Mouse (Mus musculus) cerebellum, adult 2 months (tissue): ENCODE data around the gene Babam2. TPM values are rescaled to one million over a fixed set of nuclear protein-coding genes. Genes with fewer than 3 reads are reported as not detected.

Experiments used
- DNase-seq, 2 experiments: peaks; one replicate each; pipeline ENCODE4 v3.0.0; 2021
- H3K27ac ChIP-seq: fragments of 200-500 bp; 2 replicates; pipeline ENCODE4 v1.5.1; 2012; ENCODE audit warnings: low read length, control low read depth, inconsistent platforms; ENCODE audit not compliant: insufficient read depth
- H3K27me3 ChIP-seq: fragments of 200-500 bp; 2 replicates; pipeline ENCODE4 v1.6.1; 2012; ENCODE audit warnings: inconsistent platforms, mild to moderate bottlenecking, low read length, moderate library complexity; ENCODE audit not compliant: control insufficient read depth, insufficient read depth
- H3K4me1 ChIP-seq: fragments of 200-500 bp; 2 replicates; pipeline ENCODE4 v1.6.1; 2011; ENCODE audit warnings: low read length; ENCODE audit not compliant: control insufficient read depth, insufficient read depth
- H3K4me3 ChIP-seq: fragments of 200-500 bp; replicated peaks from 2 replicates; pipeline ENCODE3; 2011; ENCODE audit warnings: mild to moderate bottlenecking, low read depth, low read length, control low read depth; ENCODE audit not compliant: insufficient read depth
- CTCF ChIP-seq: fragments of 200-500 bp; IDR thresholded peaks from 2 replicates; pipeline ENCODE4 v1.5.1; 2011; ENCODE audit warnings: low read depth, mild to moderate bottlenecking, control low read depth, low read length, moderate library complexity, borderline replicate concordance; ENCODE audit not compliant: insufficient read depth
- POLR2A ChIP-seq: fragments of 200-500 bp; IDR thresholded peaks from 2 replicates; pipeline ENCODE4 v1.6.1; 2011; ENCODE audit warnings: low read length, control low read depth, borderline replicate concordance; ENCODE audit not compliant: insufficient read depth
- WGBS: fragments of 180-500 bp; shearing (Covaris S2); methylation state at CpG from one replicate; pipeline ENCODE4 v1.1.7; 2018; 5-methylcytosine and 5-hydroxymethylcytosine counted together
- polyA plus RNA-seq: library from polyadenylated mRNA; depleted of rRNA; stranded (reverse); fragments of >200 nt; gene quantifications from 2 replicates; pipeline ENCODE4 v1.2.3, GENCODE M21; 2012

The Babam2 gene
- polyA plus RNA-seq, 1 experiment: 42.8 TPM

- WGBS: 92% methylated on average over 4 of the region's 4 CpGs
- H3K4me1 ChIP-seq: no peaks in the 10 kb centered on the region
- H3K27me3 ChIP-seq: no peaks in the 10 kb centered on the region
- TF ChIP-seq CTCF (no peak), POLR2A (no peak)
- DNase-seq: no peak
- no peak overlapping the region for H3K27ac ChIP-seq
- H3K4me3 ChIP-seq: no peak overlapping the region
Measured at GRCm38 (mm10) chr5:31884962-31885361, 187.5 kb downstream of the Babam2 start.

- Histone ChIP-seq H3K27ac (no peak overlapping the region), H3K4me1 (no peaks in the 10 kb centered on the region), H3K4me3 (no peak overlapping the region), H3K27me3 (no peaks in the 10 kb centered on the region)
- TF ChIP-seq CTCF (no peak), POLR2A (no peak)
- 86% methylated on average over 5 of the region's 5 CpGs for WGBS
- no peak for DNase-seq
Measured at GRCm38 (mm10) chr5:31887590-31887989, 190.1 kb downstream of the Babam2 start.

- Histone ChIP-seq H3K27ac (no peak overlapping the region), H3K4me3 (no peak overlapping the region), H3K27me3 (no peaks in the 10 kb centered on the region), H3K4me1 (no peaks in the 10 kb centered on the region)
- WGBS: 41% methylated on average over 3 of the region's 3 CpGs
- TF ChIP-seq CTCF (no peak), POLR2A (no peak)
- no peak for DNase-seq
Measured at GRCm38 (mm10) chr5:31888341-31888740, 190.9 kb downstream of the Babam2 start.

- WGBS: 94% methylated on average over 4 of the region's 4 CpGs
- no peak overlapping the region for H3K4me3 ChIP-seq
- no peak for DNase-seq
- no peak for TF ChIP-seq POLR2A
- TF ChIP-seq CTCF: no peak
- H3K4me1 ChIP-seq: no peaks in the 10 kb centered on the region
- no peaks in the 10 kb centered on the region for H3K27me3 ChIP-seq
- no peak overlapping the region for H3K27ac ChIP-seq
Measured at GRCm38 (mm10) chr5:31892631-31893030, 195.1 kb downstream of the Babam2 start.

- WGBS: 77% methylated on average over 3 of the region's 3 CpGs
- TF ChIP-seq POLR2A: no peak
- no peak for TF ChIP-seq CTCF
- DNase-seq: no peak
Measured at GRCm38 (mm10) chr5:31899901-31900300, 202.4 kb downstream of the Babam2 start.

GRCm38 (mm10) chr5:31902144-31902543, 204.7 kb downstream of the Babam2 start:
- Histone ChIP-seq H3K27ac (no peak overlapping the region), H3K27me3 (no peaks in the 10 kb centered on the region), H3K4me1 (no peaks in the 10 kb centered on the region), H3K4me3 (no peak overlapping the region)
- WGBS: 86% methylated on average over 2 of the region's 2 CpGs
- DNase-seq: no peak
- TF ChIP-seq POLR2A (no peak), CTCF (no peak)

More at GRCm38 (mm10) chr5:31899901-31900300, 202.4 kb downstream of the Babam2 start:
- Histone ChIP-seq H3K4me3 (no peak overlapping the region), H3K27ac (no peak overlapping the region), H3K27me3 (no peaks in the 10 kb centered on the region), H3K4me1 (no peaks in the 10 kb centered on the region)

- TF ChIP-seq CTCF (no peak), POLR2A (no peak)
- Histone ChIP-seq H3K4me1 (no peaks in the 10 kb centered on the region), H3K4me3 (no peak overlapping the region), H3K27me3 (no peaks in the 10 kb centered on the region), H3K27ac (no peak overlapping the region)
- DNase-seq: no peak
- 92% methylated on average over 5 of the region's 5 CpGs for WGBS
Measured at GRCm38 (mm10) chr5:31902891-31903290, 205.4 kb downstream of the Babam2 start.

GRCm38 (mm10) chr5:31904968-31905683, 207.6 kb downstream of the Babam2 start:
- H3K4me1 ChIP-seq: no peaks in the 10 kb centered on the region
- DNase-seq: no peak
- 81% methylated on average over 6 of the region's 6 CpGs for WGBS
- TF ChIP-seq POLR2A: no peak
- no peak overlapping the region for H3K27ac ChIP-seq
- no peaks in the 10 kb centered on the region for H3K27me3 ChIP-seq
- no peak overlapping the region for H3K4me3 ChIP-seq
